11 mouse cellular contexts compared by ENCODE assay signal in genomic region chr6:116774954-116775675, GRCm38 (mm10). TPM values are rescaled to one million over a fixed set of nuclear protein-coding genes. Genes with fewer than 3 reads are reported as not detected.
DNase-seq lines count a peak whose midpoint lies in the region; ATAC-seq and TF ChIP-seq lines count a peak whose summit lies in the region.
"Had no signal": no experiment of that assay in that cellular context is flagged by ENCODE, and none has a peak within 500 bp of the region (broad histone marks: within the 10 kb centered on the region; RNA-seq: fewer than 3 reads in every experiment).

No protein-coding gene starts in this region.

- DNase-seq in adrenal gland, adult 18-20 months (ENCODE audit: low spot score in 2 of 2), result peak; percentile 12 to 34
- no peak for DNase-seq in adrenal gland, adult 8-10 months
- DNase-seq in left cerebral cortex, adult 2 months (ENCODE audit: extremely low spot score in 1 of 2, low spot score in 2 of 2), result peak; percentile 19 to 27
- no peak for DNase-seq in left cerebral cortex, adult 11 months (ENCODE audit: low spot score)
- peak; percentile 24 for DNase-seq in WW6 (ENCODE audit: low read depth, low spot score)
- peak; percentile 32 for DNase-seq in heart, postnatal 0 days (ENCODE audit: low spot score)
- peak; percentile 39 for DNase-seq in lung, postnatal 14 days

- H3K9ac ChIP-seq in heart, postnatal 0 days (replicated peaks; ENCODE audit: low read depth, low read length), result no peak overlapping the region
- H3K9ac ChIP-seq: liver, embryonic 15.5 days; stomach, embryonic 15.5 days had no signal

- peak; percentile 76 for TF ChIP-seq CTCF in left cerebral cortex, adult 2 months (IDR thresholded peaks at IDR 0.05)
- peak; percentile 82 for TF ChIP-seq CTCF in heart, postnatal 0 days (IDR thresholded peaks at IDR 0.05; ENCODE audit: low read depth)

- no peak for ATAC-seq in heart, postnatal 0 days (ENCODE audit: insufficient read depth, low read depth)
- no peak for ATAC-seq in frontal cortex, adult (ENCODE audit: low TSS enrichment)

- no peaks in the 10 kb centered on the region for H3K9me3 ChIP-seq in heart, postnatal 0 days (replicated peaks; ENCODE audit: control insufficient read depth, low read length)
- H3K9me3 ChIP-seq: liver, embryonic 15.5 days; stomach, embryonic 15.5 days had no signal

- no peak overlapping the region for H3K4me2 ChIP-seq in heart, postnatal 0 days (ENCODE audit: low read depth, low read length)
- H3K4me2 ChIP-seq: liver, embryonic 15.5 days; stomach, embryonic 15.5 days had no signal

- TF ChIP-seq EP300 in heart, postnatal 0 days (IDR thresholded peaks at IDR 0.05; ENCODE audit: low read depth), result no peak

- H3K27me3 ChIP-seq in heart, postnatal 0 days (ENCODE audit: control insufficient read depth, insufficient read depth, low read length), result no peaks in the 10 kb centered on the region
- H3K27me3 ChIP-seq: liver, embryonic 15.5 days; stomach, embryonic 15.5 days had no signal

- no peaks in the 10 kb centered on the region for H3K4me1 ChIP-seq in heart, postnatal 0 days (ENCODE audit: control insufficient read depth, insufficient read depth)
- H3K4me1 ChIP-seq: liver, embryonic 15.5 days; stomach, embryonic 15.5 days had no signal

- H3K36me3 ChIP-seq in heart, postnatal 0 days (replicated peaks; ENCODE audit: control insufficient read depth, insufficient read depth, low read length), result no peaks in the 10 kb centered on the region
- H3K36me3 ChIP-seq: liver, embryonic 15.5 days; stomach, embryonic 15.5 days had no signal

- H3K4me3 ChIP-seq in left cerebral cortex, adult 2 months, result no peak overlapping the region
- no peak overlapping the region for H3K4me3 ChIP-seq in heart, postnatal 0 days (ENCODE audit: low read depth, low read length)
- H3K4me3 ChIP-seq: erythroblast, embryonic 14.5 days; liver, embryonic 15.5 days; stomach, embryonic 15.5 days had no signal

- intact Hi-C loops in left cerebral cortex, adult 2 months (cut with DNase I), result loop anchor here (5.0 kb wide), 1 partner anchor 123 kb away; the partner anchor contains the start of gene Depp1

- H3K27ac ChIP-seq in left cerebral cortex, adult 2 months, result no peak overlapping the region
- H3K27ac ChIP-seq in heart, postnatal 0 days (ENCODE audit: low read depth), result no peak overlapping the region
- H3K27ac ChIP-seq: liver, embryonic 15.5 days; stomach, embryonic 15.5 days had no signal

- WGBS in heart, postnatal 0 days, result 78% methylated on average over 12 of the region's 12 CpGs

RNA-seq across cellular contexts. Expression of gene Tmem72, which starts 58.4 kb away (rescaled TPM):
- under 1 TPM; 0.03 TPM for total RNA-seq in adrenal gland, adult 18-20 months (2021)
- under 1 TPM; 0.03 to 0.12 (median 0.08) TPM for total RNA-seq in adrenal gland, adult 8-10 months (2022)
- total RNA-seq in left cerebral cortex, adult 2 months (2021), result under 1 TPM; 0.29 to 0.58 TPM
- 0.15 TPM in 1 of 2 replicates, not detected in the other for total RNA-seq in heart, postnatal 0 days (2014; rRNA removed; ENCODE audit: low replicate concordance)
- polyA plus RNA-seq in heart, postnatal 0 days (2015; fragmentation: Nextera tagmentation; extraction: Ambion mirVana), result 0.01 and 0.05 TPM in 2 replicates
- polyA plus RNA-seq: erythroblast, embryonic 14.5 days had no signal

Comparison
In these comparisons a context has a peak if more than half of its experiments do, and no peak if none do; other contexts are left out.
1. DNase-seq: peak in adrenal gland, adult 18-20 months (2 of 2), left cerebral cortex, adult 2 months (2 of 2), WW6 (single experiment), heart, postnatal 0 days (single experiment) and lung, postnatal 14 days (single experiment); none in adrenal gland, adult 8-10 months (single experiment) and left cerebral cortex, adult 11 months (single experiment).